Mouse (Mus musculus) kidney, postnatal 0 days (tissue): ENCODE results near the gene Znhit2. TPM values are rescaled to one million over a fixed set of nuclear protein-coding genes. Genes with fewer than 3 reads are reported as not detected.
"Not testable (repeated sequence)": the region's sequence is repeated elsewhere in the genome, so short reads cannot be mapped to it uniquely, and the experiment has no call there.

ENCODE experiments used
- ATAC-seq: fragments of 200-750 bp; cut with Nextera tagmentation; replicated peaks from 2 replicates; pipeline ENCODE4 v1.8.0; 2017; ENCODE audit warnings: low read depth, moderate number of reproducible peaks, moderate TSS enrichment, moderate library complexity; ENCODE audit not compliant: low FRiP score
- DNase-seq: peaks from one replicate; pipeline ENCODE4 v3.0.0-alpha.2; 2016; ENCODE audit warnings: low spot score
- H3K27ac ChIP-seq: fragments of 300-500 bp; sonication (generic); 2 replicates; pipeline ENCODE4 v1.5.1; 2014; ENCODE audit warnings: mild to moderate bottlenecking
- H3K27me3 ChIP-seq: fragments of 300-500 bp; sonication (generic); 2 replicates; pipeline ENCODE4 v1.6.1; 2014; ENCODE audit warnings: low read length, mixed read lengths; ENCODE audit not compliant: insufficient read depth
- H3K36me3 ChIP-seq: fragments of 300-500 bp; sonication (generic); 2 replicates; pipeline ENCODE4 v1.6.1; 2014; ENCODE audit warnings: low read length, mixed read lengths; ENCODE audit not compliant: insufficient read depth
- H3K4me1 ChIP-seq: fragments of 300-500 bp; sonication (generic); replicated peaks from 2 replicates; pipeline ENCODE4 v1.6.1; 2014; ENCODE audit warnings: antibody characterized with exemption, low read length, mixed read lengths; ENCODE audit not compliant: insufficient read depth
- H3K4me2 ChIP-seq: fragments of 300-500 bp; sonication (generic); 2 replicates; pipeline ENCODE4 v1.6.1; 2014; ENCODE audit warnings: mild to moderate bottlenecking, low read length, moderate library complexity, mixed read lengths
- H3K4me3 ChIP-seq: fragments of 300-500 bp; sonication (generic); replicated peaks from 2 replicates; pipeline ENCODE4 v1.5.1; 2014; ENCODE audit warnings: low read depth, low read length
- H3K9ac ChIP-seq: fragments of 300-500 bp; sonication (generic); 2 replicates; pipeline ENCODE4 v1.6.1; 2014; ENCODE audit warnings: low read depth, low read length
- H3K9me3 ChIP-seq: fragments of 300-500 bp; sonication (generic); replicated peaks from 2 replicates; pipeline ENCODE4 v1.6.1; 2016; ENCODE audit warnings: low read length, inconsistent platforms, mixed read lengths
- CTCF ChIP-seq: IDR thresholded peaks from 2 replicates; pipeline ENCODE4 v1.5.1; 2016; ENCODE audit warnings: antibody characterized with exemption, low read depth, mild to moderate bottlenecking, moderate library complexity
- WGBS: fragments of 180-500 bp; shearing (Covaris S2); extraction: QIAGEN DNeasy Blood & Tissue Kit; methylation state at CpG from one replicate; pipeline ENCODE4 v1.1.7; 2014; 5-methylcytosine and 5-hydroxymethylcytosine counted together
- polyA plus RNA-seq: library from polyadenylated mRNA; unstranded; fragments of >200 nt; fragmentation: Nextera tagmentation; extraction: Ambion mirVana; gene quantifications from 2 replicates; pipeline ENCODE4 v1.2.1, GENCODE M21; 2015

The Znhit2 gene
- polyA plus RNA-seq, 1 experiment from 2014 or later: 47.6 TPM

GRCm38 (mm10) chr19:6044102-6044501, 16.9 kb upstream of the Znhit2 start:
- H3K4me1 ChIP-seq: peaks cover 18% of the 10 kb centered on the region
- DNase-seq: peak; percentile 85
- H3K27ac ChIP-seq, ATAC-seq, H3K9ac ChIP-seq, H3K27me3 ChIP-seq, H3K4me3 ChIP-seq, H3K9me3 ChIP-seq, H3K4me2 ChIP-seq, H3K36me3 ChIP-seq: not testable (repeated sequence)
- WGBS: 44% methylated on average over 4 of the region's 4 CpGs
- peak; percentile 76 for TF ChIP-seq CTCF

- Histone ChIP-seq H3K4me1 (peaks cover 18% of the 10 kb centered on the region), H3K27me3 (no peaks in the 10 kb centered on the region), H3K27ac (peak overlapping the region; percentile 98), H3K4me3 (peak overlapping the region; percentile 81), H3K9ac (peak overlapping the region; percentile 86), H3K9me3 (no peaks in the 10 kb centered on the region), H3K36me3 (peaks cover 25% of the 10 kb centered on the region), H3K4me2 (peak overlapping the region; percentile 83)
- peak; percentile 61 for DNase-seq
- WGBS: 13% methylated on average over 20 of the region's 20 CpGs
- TF ChIP-seq CTCF: peak; percentile 36
- peak; percentile 1; the same call in 1 of the 2 replicates for ATAC-seq
These were observed 15.4 kb upstream of the Znhit2 start for GRCm38 (mm10) chr19:6045366-6046293.

GRCm38 (mm10) chr19:6046294-6047153, 14.5 kb upstream of the Znhit2 start, which contains the start of gene Syvn1:
Gene Syvn1 (plus strand): TSS chr19:6046576.
- H3K36me3 ChIP-seq: peaks cover 34% of the 10 kb centered on the region
- peak within 1 kb of the TSS; percentile 81 for H3K4me3 ChIP-seq
- peak within 1 kb of the TSS; percentile 83 for H3K4me2 ChIP-seq
- H3K4me1 ChIP-seq: peaks cover 17% of the 10 kb centered on the region
- H3K9ac ChIP-seq: peak within 1 kb of the TSS; percentile 86
- WGBS: under 1% methylated on average over 65 of the region's 65 CpGs
- H3K27me3 ChIP-seq: no peaks in the 10 kb centered on the region
- H3K9me3 ChIP-seq: no peaks in the 10 kb centered on the region
- H3K27ac ChIP-seq: peak within 1 kb of the TSS; percentile 98
- ATAC-seq (peak; percentile 82), DNase-seq (peak; percentile 98)
- TF ChIP-seq CTCF: 0 out of 2 replicates have a peak, but pooled peaks have one; percentile 10

- peak overlapping the region; percentile 86 for H3K9ac ChIP-seq
- H3K27ac ChIP-seq: peak overlapping the region; percentile 98
- peaks cover 41% of the 10 kb centered on the region for H3K36me3 ChIP-seq
- no peaks in the 10 kb centered on the region for H3K9me3 ChIP-seq
- H3K27me3 ChIP-seq: no peaks in the 10 kb centered on the region
- peaks cover 13% of the 10 kb centered on the region for H3K4me1 ChIP-seq
- WGBS: under 1% methylated on average over 43 of the region's 44 CpGs
- peak overlapping the region; percentile 83 for H3K4me2 ChIP-seq
- 0 out of 2 replicates have a peak, but pooled peaks have one; percentile 12 for TF ChIP-seq CTCF
- ATAC-seq (peak; percentile 40), DNase-seq (peak; percentile 32)
- peak overlapping the region; percentile 81 for H3K4me3 ChIP-seq
These were observed 13.7 kb upstream of the Znhit2 start for GRCm38 (mm10) chr19:6047154-6047898.

DNA sequence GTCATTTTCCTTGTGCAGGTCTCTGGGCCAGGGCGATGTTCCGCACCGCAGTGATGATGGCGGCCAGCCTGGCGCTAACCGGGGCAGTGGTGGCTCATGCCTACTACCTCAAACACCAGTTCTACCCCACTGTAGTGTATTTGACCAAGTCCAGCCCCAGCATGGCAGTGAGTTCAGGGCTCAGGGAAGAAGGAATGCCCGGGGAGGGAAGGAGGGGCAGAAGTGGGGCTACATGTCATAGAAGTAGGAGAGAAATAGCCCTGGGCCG, 13.2 kb upstream of the Znhit2 start:
- H3K4me2 ChIP-seq: peak overlapping the region; percentile 83
- DNase-seq: no peak
- H3K9ac ChIP-seq: peak overlapping the region; percentile 86
- no peak for TF ChIP-seq CTCF
- H3K4me1 ChIP-seq: peaks cover 13% of the 10 kb centered on the region
- ATAC-seq: no peak
- WGBS: 83% methylated on average over 8 of the region's 8 CpGs
- no peaks in the 10 kb centered on the region for H3K27me3 ChIP-seq
- peaks cover 46% of the 10 kb centered on the region for H3K36me3 ChIP-seq
- H3K27ac ChIP-seq: peak overlapping the region; percentile 98; the same call in 1 of the 2 replicates
- no peaks in the 10 kb centered on the region for H3K9me3 ChIP-seq
- peak overlapping the region; percentile 81 for H3K4me3 ChIP-seq
